Mouse (Mus musculus) embryonic facial prominence, embryonic 12.5 days (tissue): ENCODE data around the gene C8g. TPM values are rescaled to one million over a fixed set of nuclear protein-coding genes. Genes with fewer than 3 reads are reported as not detected.
A peak's percentile ranks its signal among the peaks of the same experiment; 100 is the strongest.

Source experiments
- ATAC-seq: fragments of 200-750 bp; cut with Nextera tagmentation; 2 replicates; pipeline ENCODE4 v1.8.0; 2017; ENCODE audit not compliant: insufficient number of reproducible peaks, insufficient read depth, low FRiP score, low TSS enrichment
- H3K27ac ChIP-seq: fragments of 300-500 bp; sonication (generic); 2 replicates; pipeline ENCODE4 v1.5.1; 2016; ENCODE audit warnings: mild to moderate bottlenecking
- H3K27me3 ChIP-seq: fragments of 300-500 bp; sonication (generic); 2 replicates; pipeline ENCODE4 v1.6.1; 2016; ENCODE audit warnings: mild to moderate bottlenecking, moderate library complexity
- H3K36me3 ChIP-seq: fragments of 300-500 bp; sonication (generic); 2 replicates; pipeline ENCODE4 v1.6.1; 2016; ENCODE audit warnings: mild to moderate bottlenecking
- H3K4me1 ChIP-seq: fragments of 300-500 bp; sonication (generic); 2 replicates; pipeline ENCODE4 v1.6.1; 2016
- H3K4me2 ChIP-seq: fragments of 300-500 bp; sonication (generic); replicated peaks from 2 replicates; pipeline ENCODE4 v1.6.1; 2016; ENCODE audit warnings: mild to moderate bottlenecking, moderate library complexity
- H3K4me3 ChIP-seq: fragments of 300-500 bp; sonication (generic); 2 replicates; pipeline ENCODE4 v1.5.1; 2016; ENCODE audit warnings: mild to moderate bottlenecking
- H3K9ac ChIP-seq: fragments of 300-500 bp; sonication (generic); 2 replicates; pipeline ENCODE4 v1.6.1; 2016; ENCODE audit warnings: mild to moderate bottlenecking, moderate library complexity
- H3K9me3 ChIP-seq: fragments of 300-500 bp; sonication (generic); 2 replicates; pipeline ENCODE4 v1.6.1; 2016; ENCODE audit warnings: mild to moderate bottlenecking, moderate library complexity
- WGBS: fragments of 180-500 bp; shearing (Covaris S2); methylation state at CpG from one replicate; pipeline ENCODE4 v1.1.7; 2016; 5-methylcytosine and 5-hydroxymethylcytosine counted together
- polyA plus RNA-seq: library from polyadenylated mRNA; unstranded; fragments of >200 nt; fragmentation: Nextera tagmentation; extraction: Ambion mirVana; gene quantifications from 2 replicates; pipeline ENCODE4 v1.2.1, GENCODE M21; 2016

Gene C8g
- polyA plus RNA-seq, 1 experiment from 2014 or later, result 6.3 TPM

GRCm38 (mm10) chr2:25477967-25478675 lies 23.4 kb downstream of the C8g start:
- Histone ChIP-seq H3K36me3 (no peaks in the 10 kb centered on the region), H3K27me3 (no peaks in the 10 kb centered on the region), H3K9ac (no peak overlapping the region), H3K9me3 (no peaks in the 10 kb centered on the region), H3K27ac (no peak overlapping the region), H3K4me3 (no peak overlapping the region), H3K4me2 (no peak overlapping the region), H3K4me1 (no peaks in the 10 kb centered on the region)
- 86% methylated on average over 3 of the region's 3 CpGs for WGBS
- no peak for ATAC-seq

DNA sequence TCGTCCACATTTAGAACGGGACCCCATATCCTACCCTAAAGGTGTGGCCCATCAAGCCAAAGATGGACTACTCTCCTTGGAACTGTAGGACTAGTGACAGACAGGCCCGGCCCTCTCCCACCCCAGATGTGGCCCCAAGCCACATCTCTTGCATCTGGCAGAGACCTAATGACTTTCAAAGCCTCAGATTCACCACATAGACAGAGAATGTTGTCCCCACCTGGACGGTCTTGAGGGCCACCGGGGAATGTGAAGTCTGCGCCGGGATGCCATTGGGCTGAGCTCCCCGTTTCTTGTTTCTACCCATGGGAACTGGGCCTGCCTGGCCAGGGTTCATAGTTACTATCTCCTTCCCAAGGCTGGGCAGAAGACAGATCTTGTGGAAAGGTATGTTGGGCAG lies 24.0 kb downstream of the C8g start:
- no peak for ATAC-seq
- H3K36me3 ChIP-seq, result no peaks in the 10 kb centered on the region
- no peaks in the 10 kb centered on the region for H3K27me3 ChIP-seq
- no peak overlapping the region for H3K4me2 ChIP-seq
- WGBS, result 91% methylated on average over 8 of the region's 8 CpGs
- no peak overlapping the region for H3K9ac ChIP-seq
- H3K9me3 ChIP-seq, result no peaks in the 10 kb centered on the region
- no peak overlapping the region for H3K4me3 ChIP-seq
- no peak overlapping the region for H3K27ac ChIP-seq
- H3K4me1 ChIP-seq, result no peaks in the 10 kb centered on the region

GRCm38 (mm10) chr2:25472550-25472949 lies 29.0 kb downstream of the C8g start:
- Histone ChIP-seq H3K36me3 (no peaks in the 10 kb centered on the region), H3K4me2 (no peak overlapping the region), H3K27me3 (no peaks in the 10 kb centered on the region), H3K9me3 (no peaks in the 10 kb centered on the region), H3K4me1 (0 out of 2 replicates have a peak, but pooled peaks cover 4% of the 10 kb centered on the region), H3K27ac (no peak overlapping the region), H3K4me3 (no peak overlapping the region), H3K9ac (no peak overlapping the region)
- ATAC-seq, result no peak
- 67% methylated on average over 2 of the region's 2 CpGs for WGBS

GRCm38 (mm10) chr2:25469969-25470368 lies 31.6 kb downstream of the C8g start, which contains the start of gene Ptgds:
Ptgds (minus strand) TSS chr2:25470046.
- H3K4me3 ChIP-seq, result no peak within 1 kb of the TSS
- H3K9me3 ChIP-seq, result no peaks in the 10 kb centered on the region
- no peak within 1 kb of the TSS for H3K9ac ChIP-seq
- WGBS, result 49% methylated on average over 6 of the region's 6 CpGs
- H3K4me1 ChIP-seq, result 0 out of 2 replicates have a peak, but pooled peaks cover 6% of the 10 kb centered on the region
- no peaks in the 10 kb centered on the region for H3K36me3 ChIP-seq
- no peaks in the 10 kb centered on the region for H3K27me3 ChIP-seq
- H3K4me2 ChIP-seq, result no peak within 1 kb of the TSS
- no peak for ATAC-seq
- no peak within 1 kb of the TSS for H3K27ac ChIP-seq

GRCm38 (mm10) chr2:25468962-25469915 lies 32.3 kb downstream of the C8g start:
- peak; percentile 25; the same call in 1 of the 2 replicates for ATAC-seq
- H3K27me3 ChIP-seq, result no peaks in the 10 kb centered on the region
- WGBS, result 73% methylated on average over 10 of the region's 10 CpGs
- H3K9me3 ChIP-seq, result no peaks in the 10 kb centered on the region
- H3K36me3 ChIP-seq, result no peaks in the 10 kb centered on the region
- H3K4me1 ChIP-seq, result 0 out of 2 replicates have a peak, but pooled peaks cover 6% of the 10 kb centered on the region
- no peak overlapping the region for H3K4me2 ChIP-seq
- H3K27ac ChIP-seq, result no peak overlapping the region
- no peak overlapping the region for H3K4me3 ChIP-seq
- no peak overlapping the region for H3K9ac ChIP-seq

- Histone ChIP-seq H3K4me3 (no peak overlapping the region), H3K4me1 (0 out of 2 replicates have a peak, but pooled peaks cover 6% of the 10 kb centered on the region), H3K9me3 (no peaks in the 10 kb centered on the region), H3K27me3 (no peaks in the 10 kb centered on the region), H3K36me3 (no peaks in the 10 kb centered on the region), H3K9ac (no peak overlapping the region), H3K27ac (no peak overlapping the region), H3K4me2 (no peak overlapping the region)
- no peak for ATAC-seq
- WGBS, result 76% methylated on average over 14 of the region's 14 CpGs
Measured at GRCm38 (mm10) chr2:25467606-25468303, 33.8 kb downstream of the C8g start.

DNA sequence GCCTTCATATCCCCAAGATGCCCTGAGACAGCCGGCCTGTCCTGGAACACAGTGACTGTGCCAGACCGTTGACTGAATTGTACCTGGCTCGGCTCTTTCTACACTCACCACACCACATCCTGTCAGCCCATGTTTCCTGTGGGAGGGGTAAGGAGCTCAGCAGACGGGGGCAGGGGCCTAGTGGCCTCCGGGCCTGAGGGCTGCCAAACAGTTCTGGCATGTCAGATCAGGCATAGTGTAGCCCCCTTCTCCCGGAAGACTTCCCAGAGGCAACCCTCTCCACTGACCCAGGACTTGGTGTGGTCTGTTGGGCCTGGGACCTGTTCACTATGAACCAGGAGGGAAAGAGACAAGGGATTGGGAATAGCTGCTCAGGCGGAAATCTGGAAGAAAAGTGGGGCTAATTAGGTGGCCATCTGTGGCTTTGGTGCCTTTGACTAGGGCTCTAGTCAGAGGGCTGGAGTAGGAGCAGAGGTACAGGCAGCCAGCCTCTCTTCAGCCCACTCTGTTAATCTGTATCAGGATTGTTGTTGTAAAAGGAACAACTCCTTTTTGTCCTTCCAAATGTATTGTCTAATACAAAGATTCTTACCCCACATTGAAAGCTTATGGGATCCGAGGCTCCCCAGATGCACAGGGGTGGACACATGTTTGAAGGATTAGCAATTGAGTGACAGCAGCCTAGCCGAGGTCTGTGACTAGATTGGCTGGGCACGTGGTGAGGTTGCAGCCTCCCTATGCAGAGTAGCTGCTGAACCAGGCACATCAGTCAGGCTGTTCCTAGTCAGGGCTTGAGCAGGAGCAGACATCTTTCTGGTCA lies 35.5 kb downstream of the C8g start:
- 35% methylated on average over 10 of the region's 10 CpGs for WGBS
- no peaks in the 10 kb centered on the region for H3K27me3 ChIP-seq
- no peak; the same call in 1 of the 2 replicates for ATAC-seq
- no peak overlapping the region for H3K27ac ChIP-seq
- H3K4me1 ChIP-seq, result peaks cover 12% of the 10 kb centered on the region
- no peak overlapping the region for H3K4me3 ChIP-seq
- no peak overlapping the region for H3K9ac ChIP-seq
- no peaks in the 10 kb centered on the region for H3K9me3 ChIP-seq
- H3K36me3 ChIP-seq, result no peaks in the 10 kb centered on the region
- H3K4me2 ChIP-seq, result no peak overlapping the region

GRCm38 (mm10) chr2:25465256-25465655 lies 36.3 kb downstream of the C8g start:
- no peaks in the 10 kb centered on the region for H3K27me3 ChIP-seq
- no peak overlapping the region for H3K9ac ChIP-seq
- H3K4me3 ChIP-seq, result no peak overlapping the region
- H3K9me3 ChIP-seq, result no peaks in the 10 kb centered on the region
- 81% methylated on average over 2 of the region's 2 CpGs for WGBS
- H3K4me1 ChIP-seq, result peaks cover 12% of the 10 kb centered on the region
- no peak overlapping the region for H3K4me2 ChIP-seq
- H3K27ac ChIP-seq, result no peak overlapping the region
- no peaks in the 10 kb centered on the region for H3K36me3 ChIP-seq
- no peak for ATAC-seq

DNA sequence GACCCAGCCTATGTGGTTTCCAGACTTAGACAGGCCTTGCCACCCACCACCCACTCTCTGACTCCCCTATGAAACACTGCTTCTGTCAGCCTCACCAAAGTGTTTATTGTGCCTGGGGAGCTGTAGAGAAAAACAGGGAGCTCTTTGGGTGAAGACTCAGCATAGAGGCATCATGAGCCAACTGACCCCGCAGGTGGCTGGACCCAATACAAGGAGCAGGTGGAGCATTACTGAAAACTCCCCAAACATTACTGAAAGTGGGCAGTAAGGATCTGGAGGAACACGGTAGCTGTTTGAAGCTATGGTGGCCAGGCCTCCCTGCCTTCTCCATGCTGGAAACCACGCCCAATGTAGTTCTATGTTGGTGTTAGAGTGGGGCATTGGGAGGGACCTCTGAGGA lies 37.9 kb downstream of the C8g start:
- H3K27ac ChIP-seq, result no peak overlapping the region
- H3K9me3 ChIP-seq, result no peaks in the 10 kb centered on the region
- no peak for ATAC-seq
- H3K9ac ChIP-seq, result no peak overlapping the region
- H3K4me2 ChIP-seq, result no peak overlapping the region
- H3K36me3 ChIP-seq, result peaks cover 7% of the 10 kb centered on the region; the same call in 1 of the 2 replicates
- no peak overlapping the region for H3K4me3 ChIP-seq
- no peaks in the 10 kb centered on the region for H3K27me3 ChIP-seq
- H3K4me1 ChIP-seq, result peaks cover 22% of the 10 kb centered on the region
- 91% methylated on average over 3 of the region's 3 CpGs for WGBS

- peak overlapping the region; percentile 71; the same call in 1 of the 2 replicates for H3K9ac ChIP-seq
- 0 out of 2 replicates have a peak, but pooled peaks have one; percentile 4 for ATAC-seq
Measured at GRCm38 (mm10) chr2:25461407-25461806, 40.1 kb downstream of the C8g start.

More at GRCm38 (mm10) chr2:25461407-25461806, 40.1 kb downstream of the C8g start:
- Histone ChIP-seq H3K9me3 (no peaks in the 10 kb centered on the region), H3K4me1 (peaks cover 16% of the 10 kb centered on the region), H3K27ac (peak overlapping the region; percentile 86; the same call in 1 of the 2 replicates), H3K4me3 (peak overlapping the region; percentile 69), H3K27me3 (no peaks in the 10 kb centered on the region), H3K4me2 (peak overlapping the region; percentile 88), H3K36me3 (peaks cover 14% of the 10 kb centered on the region; the same call in 1 of the 2 replicates)
- WGBS, result 25% methylated on average over 3 of the region's 3 CpGs
